Mouse (Mus musculus): Measurements from ENCODE around the gene Gm28374. TPM values are rescaled to one million over a fixed set of nuclear protein-coding genes. Genes with fewer than 3 reads are reported as not detected.

Gm28374 gene
- total RNA-seq, 2 experiments from 2014 or later, result not detected

DNA sequence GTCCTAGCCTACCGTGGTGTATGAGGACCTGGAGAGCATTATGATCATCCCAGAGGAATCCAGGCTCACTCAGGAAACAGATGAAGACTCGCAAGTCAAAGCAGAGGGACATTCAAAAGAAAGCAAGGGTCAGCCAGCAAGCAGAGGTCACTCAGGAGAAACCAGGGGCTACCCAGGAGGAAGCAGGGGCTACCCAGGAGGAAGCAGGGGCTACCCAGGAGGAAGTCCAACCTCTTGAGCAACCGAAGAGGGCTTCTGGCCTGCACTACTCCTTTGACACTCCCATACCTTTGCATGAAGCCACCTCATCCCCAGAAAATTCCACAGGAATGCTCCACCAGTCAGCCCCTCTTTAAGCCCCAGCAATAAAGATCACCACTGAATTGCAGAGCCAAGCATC, 15.8 kb upstream of the Gm28374 start:
- no peak for DNase-seq
- intact Hi-C loops (cut with DNase I; ENCODE audit: low total_unique reads), result no loop called here

DNA sequence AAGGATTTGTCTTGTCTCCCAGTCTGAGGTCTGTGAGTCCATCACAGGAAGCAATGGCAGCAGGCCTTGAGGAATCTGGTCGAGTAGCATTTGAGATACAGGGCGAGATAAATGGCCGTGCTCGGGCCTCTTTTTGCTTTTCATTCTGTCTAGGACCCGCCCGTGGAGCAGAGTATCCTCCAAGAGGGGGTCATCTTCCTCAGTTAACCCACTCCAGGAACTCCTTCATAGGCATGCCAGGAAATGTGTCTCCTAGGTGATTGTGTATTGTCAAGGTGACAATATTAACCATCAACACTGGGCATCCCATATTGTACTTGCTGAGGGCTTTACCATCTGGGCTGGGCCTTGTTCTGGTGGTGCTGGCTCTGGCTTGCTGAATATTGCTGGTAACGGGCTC, 12.1 kb upstream of the Gm28374 start, which contains the start of gene AC131692.1:
Gene AC131692.1, plus strand, starts transcription at position 301 of the 400 bp plus-strand sequence.
- intact Hi-C loops (cut with DNase I; ENCODE audit: low total_unique reads), result no loop called here
- no peak for DNase-seq

DNA sequence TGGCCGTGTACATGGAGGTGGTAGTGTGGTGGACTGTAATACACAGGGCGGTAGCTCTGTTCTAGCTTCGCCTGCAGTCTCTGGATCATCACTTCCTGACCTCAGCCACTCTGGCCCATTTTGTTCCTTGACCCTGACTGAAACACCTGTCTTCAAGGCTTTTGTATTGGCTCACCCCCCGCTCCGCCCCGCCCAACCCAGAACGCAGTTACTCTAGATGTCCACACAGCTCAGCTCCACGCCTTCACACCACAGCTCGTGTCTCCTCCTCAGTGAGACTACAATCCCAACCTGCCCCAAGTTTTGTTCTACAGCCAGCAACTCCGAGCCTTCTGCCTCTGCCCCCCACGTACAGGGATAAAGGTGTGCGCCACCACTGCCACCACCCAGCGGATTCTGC, 6.8 kb upstream of the Gm28374 start:
- intact Hi-C loops (cut with DNase I; ENCODE audit: low total_unique reads), result no loop called here
- DNase-seq, result no peak

DNA sequence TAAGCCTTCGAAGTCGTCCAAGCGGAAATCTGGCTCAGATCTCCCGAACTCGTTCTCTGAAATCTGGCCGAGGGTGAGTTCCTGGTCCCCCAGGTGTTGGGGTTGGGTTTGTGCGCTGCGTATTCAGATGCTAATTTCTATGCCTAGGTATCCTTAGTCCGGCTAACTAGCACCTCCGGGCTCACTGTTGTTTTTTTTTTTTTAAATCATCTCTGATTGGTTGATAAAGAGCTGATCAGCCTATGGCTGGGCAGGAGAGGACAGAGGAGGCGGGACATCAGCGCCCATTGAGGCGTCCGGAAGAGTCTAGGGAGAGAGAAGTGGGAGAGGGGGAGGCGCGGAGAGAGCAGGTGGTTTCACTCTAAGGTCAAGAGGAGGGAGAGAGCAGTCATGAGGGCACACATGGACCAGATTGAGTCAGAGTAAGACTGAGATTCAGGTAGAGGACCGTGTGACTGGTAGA, 3.4 kb upstream of the Gm28374 start:
- DNase-seq, result peak; percentile 29
- intact Hi-C loops (cut with DNase I; ENCODE audit: low total_unique reads), result no loop called here

DNA sequence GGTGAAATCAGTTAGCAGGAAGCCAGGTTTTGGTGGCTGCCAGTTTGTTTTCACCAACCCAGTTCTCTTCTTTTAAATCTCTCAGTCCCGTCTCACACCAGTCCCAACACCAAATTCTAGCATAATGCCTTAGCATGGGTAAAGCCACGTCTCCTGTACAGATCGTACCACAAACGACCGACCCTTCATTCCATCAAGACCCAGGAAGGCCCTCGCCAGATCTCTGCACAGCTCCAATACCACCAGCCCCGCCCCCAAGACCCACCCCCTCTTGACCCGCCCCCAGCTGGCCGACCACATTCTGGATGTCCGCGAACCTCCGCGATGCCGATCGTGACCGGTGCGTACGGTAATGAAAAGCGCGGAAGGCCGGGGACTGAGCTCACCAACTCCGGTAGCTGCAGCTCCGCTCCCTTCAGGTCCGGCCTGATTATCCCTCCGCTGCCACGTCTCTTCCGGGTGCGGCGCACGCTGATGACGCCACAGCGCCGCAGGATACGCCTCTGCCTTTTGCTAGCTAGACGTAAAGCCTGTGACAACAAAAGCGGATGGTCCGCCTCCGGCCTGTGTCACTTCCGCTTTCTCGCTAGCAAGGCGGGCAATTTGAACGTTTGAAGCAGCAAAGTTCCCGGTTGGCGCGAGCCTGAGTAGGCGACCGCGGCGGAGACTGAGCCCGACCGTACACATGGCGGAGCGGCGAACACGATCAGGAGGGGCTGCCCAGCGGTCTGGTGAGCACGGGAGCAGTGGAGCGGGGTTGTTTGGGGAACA, 2.6 kb upstream of the Gm28374 start, which contains the start of the genes Zfpl1 and Cdca5:
Gene Zfpl1, minus strand, starts transcription at position 479 of the 771 bp plus-strand sequence.
Gene Cdca5, plus strand, starts transcription at position 506 of the 771 bp plus-strand sequence.
- peak; percentile 93 for DNase-seq
- intact Hi-C loops (cut with DNase I; ENCODE audit: low total_unique reads), result no loop called here

DNA sequence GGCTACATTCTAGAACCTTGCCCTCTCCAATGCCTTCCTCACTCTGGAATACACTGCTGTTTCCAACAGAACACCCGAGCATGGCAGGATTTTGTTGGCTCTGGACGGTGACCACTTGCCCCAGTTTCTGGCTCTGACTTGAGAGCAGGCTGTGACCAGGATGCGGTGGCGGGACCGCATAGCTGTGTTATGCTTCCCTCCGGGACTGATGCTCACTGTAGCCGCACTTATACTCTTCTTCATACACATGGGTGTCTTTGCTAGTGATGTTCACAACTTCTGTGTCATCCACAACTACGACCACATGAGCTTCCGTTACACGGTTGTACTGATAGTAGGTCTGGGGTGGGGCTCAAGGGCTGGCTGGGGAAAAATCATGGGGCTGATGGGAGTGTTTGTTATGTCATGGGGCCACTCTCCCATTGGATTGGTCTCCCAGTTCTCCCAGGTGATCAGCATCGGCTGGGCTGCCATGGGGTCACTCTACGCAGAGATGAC, 2.0 kb downstream of the Gm28374 start, which contains the start of gene Tmem262:
Gene Tmem262, plus strand, starts transcription at position 51 of the 498 bp plus-strand sequence.
- no peak for DNase-seq
- intact Hi-C loops (cut with DNase I; ENCODE audit: low total_unique reads), result no loop called here

DNA sequence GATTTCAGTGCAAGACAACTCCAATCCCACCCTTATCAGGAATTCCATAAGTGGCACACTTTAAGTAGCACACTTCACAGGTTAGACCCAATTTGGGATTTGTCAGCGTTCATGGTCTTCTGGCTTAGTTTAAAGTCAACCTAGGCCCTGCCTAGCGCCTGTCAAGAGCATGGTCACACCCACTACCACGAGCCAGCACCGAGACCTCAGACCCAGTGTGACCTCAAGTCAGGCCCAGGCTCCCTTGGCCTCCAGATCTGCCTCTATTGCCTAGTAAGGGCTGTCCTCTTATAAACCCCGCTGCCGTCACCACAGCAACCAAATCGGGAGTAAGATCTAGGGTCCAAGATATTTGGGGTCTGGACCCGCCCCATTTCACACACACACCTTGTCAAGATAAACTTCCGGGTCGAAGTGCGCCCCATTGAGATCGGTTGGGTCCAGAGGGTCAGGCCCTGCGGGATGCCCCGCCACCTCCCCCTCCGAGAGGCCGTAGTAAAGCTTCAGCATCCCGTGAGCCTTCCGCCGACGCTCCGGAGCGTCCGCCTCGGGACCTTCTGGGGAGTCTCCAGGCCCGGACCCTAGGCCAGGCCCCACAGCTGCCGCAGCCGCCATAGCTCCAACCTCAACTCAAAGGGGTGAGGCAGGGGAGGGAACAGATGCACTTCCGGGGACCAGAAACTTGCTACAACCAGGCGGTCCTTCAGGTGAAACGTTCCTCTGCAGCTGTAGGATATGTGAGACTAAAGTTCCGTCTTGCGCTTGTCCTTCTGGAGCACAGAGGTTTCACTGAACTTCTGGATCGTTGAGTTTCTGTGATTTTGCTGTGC, 5.3 kb downstream of the Gm28374 start, which contains the start of gene Vps51:
Gene Vps51, minus strand, starts transcription at position 668 of the 830 bp plus-strand sequence.
- intact Hi-C loops (cut with DNase I; ENCODE audit: low total_unique reads), result no loop called here
- peak; percentile 79 for DNase-seq

DNA sequence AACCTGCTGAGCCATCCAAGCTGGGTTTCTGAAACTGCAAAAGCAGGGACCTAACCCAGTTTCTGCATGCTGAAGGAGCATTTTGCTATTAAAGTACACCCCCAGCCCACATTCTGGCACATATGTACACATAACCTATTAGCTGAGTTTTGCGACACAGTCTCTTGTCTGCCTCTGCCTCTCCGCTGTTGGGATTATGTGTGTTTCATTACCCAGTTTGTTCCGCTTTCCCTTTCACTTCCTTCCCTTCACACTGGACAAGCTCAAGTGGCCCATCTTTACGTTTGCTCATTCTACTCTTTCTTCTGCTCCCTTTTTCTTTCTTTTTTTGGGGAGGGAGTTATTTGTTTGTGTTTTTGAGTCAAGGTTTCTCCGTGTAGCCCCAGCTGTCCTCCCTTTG, 8.2 kb downstream of the Gm28374 start:
- intact Hi-C loops (cut with DNase I; ENCODE audit: low total_unique reads), result no loop called here
- no peak for DNase-seq

DNA sequence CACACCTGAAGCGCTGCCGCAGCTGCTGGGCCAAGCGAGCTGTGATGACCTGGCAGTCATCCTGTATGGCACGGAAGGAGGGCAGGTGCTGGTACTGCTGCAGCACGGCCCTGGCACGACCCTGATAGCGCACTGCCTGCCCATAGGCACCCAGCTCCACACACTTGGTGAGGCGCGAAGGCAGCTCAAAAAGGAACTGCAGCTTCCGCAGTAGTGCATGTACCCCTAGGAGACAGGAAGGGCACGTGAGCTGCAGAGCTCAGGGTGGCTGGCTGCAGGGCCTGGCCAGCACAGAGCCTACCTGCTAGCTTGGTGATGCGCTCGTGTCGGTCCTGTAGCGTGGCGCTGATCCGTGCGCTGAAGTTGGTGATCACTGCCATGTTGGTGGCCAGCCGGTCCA, 10.8 kb downstream of the Gm28374 start:
- intact Hi-C loops (cut with DNase I; ENCODE audit: low total_unique reads), result no loop called here
- no peak for DNase-seq

DNA sequence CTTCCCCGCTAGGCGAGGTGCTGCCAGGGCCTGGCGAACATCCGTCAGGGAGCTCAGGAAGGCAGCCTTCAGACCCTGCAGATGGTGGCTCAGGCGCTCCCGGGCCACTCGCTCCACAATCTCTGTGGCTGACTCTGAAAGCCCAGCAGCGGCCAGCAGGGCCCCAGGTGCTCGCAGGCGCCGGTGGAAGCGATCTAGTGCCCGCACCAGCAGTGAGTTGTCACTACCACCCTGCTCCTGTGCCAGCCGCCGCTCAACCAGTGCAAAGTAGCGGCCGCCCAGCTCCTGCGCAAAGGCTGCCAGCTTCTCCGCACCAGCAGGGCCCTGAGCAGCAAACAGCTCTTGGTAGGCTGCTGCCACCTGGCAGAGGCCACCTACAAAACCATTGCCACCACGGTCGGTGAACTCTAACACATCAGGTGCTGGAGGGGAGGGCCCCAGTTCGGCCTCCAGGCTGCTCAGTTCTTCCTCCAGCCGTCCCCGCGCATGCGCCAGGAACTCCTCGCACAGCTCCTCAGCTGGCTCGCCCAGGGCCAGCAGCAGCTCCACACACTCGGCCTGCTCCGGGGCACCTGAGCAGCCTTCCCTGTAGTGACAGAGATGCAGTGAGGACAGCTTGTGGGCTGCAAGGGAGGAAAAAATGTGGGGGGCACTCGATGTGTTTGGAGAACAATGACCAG, 11.3 kb downstream of the Gm28374 start:
- DNase-seq, result no peak
- intact Hi-C loops (cut with DNase I; ENCODE audit: low total_unique reads), result no loop called here

DNA sequence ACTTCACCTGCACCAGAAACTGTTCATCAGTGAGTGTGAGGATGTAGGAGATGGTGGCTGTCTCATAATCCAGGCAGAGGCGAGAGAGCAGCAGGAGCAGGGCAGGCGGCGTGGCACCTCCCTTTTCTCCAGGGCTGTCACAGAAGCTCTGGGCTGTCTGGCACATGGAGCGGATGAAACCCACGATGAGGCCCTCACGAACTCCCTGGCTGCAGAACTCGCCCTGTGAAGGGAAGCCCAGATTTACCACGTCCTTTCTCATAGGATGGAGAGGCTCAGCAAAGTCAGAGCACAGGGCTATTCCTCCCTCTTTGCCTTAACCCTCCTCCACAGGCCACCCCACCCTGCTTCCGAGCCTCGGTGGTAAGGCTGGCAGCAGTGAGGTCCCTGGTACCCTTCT, 12.2 kb downstream of the Gm28374 start:
- no peak for DNase-seq
- intact Hi-C loops (cut with DNase I; ENCODE audit: low total_unique reads), result no loop called here

DNA sequence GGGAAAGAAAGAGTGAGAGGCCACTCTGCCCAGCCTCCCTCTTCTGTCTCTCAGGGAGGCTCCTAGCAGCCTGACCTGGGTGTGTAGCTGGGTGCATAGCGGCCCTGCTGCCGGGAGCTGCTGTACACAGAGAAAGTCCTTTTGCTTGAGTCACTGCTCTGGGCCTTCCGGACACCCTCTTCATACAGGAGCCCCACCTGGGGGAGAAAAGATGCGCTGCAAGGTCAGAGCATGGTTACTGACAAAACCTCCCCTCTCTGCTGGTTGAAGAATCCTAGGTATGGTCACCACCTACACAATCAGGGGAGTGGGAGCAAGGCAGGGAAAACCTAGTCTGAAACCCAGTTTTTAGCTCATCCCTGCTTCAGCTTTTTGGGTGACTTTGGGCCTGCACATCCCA, 13.1 kb downstream of the Gm28374 start:
- intact Hi-C loops (cut with DNase I; ENCODE audit: low total_unique reads), result no loop called here
- DNase-seq, result no peak

DNA sequence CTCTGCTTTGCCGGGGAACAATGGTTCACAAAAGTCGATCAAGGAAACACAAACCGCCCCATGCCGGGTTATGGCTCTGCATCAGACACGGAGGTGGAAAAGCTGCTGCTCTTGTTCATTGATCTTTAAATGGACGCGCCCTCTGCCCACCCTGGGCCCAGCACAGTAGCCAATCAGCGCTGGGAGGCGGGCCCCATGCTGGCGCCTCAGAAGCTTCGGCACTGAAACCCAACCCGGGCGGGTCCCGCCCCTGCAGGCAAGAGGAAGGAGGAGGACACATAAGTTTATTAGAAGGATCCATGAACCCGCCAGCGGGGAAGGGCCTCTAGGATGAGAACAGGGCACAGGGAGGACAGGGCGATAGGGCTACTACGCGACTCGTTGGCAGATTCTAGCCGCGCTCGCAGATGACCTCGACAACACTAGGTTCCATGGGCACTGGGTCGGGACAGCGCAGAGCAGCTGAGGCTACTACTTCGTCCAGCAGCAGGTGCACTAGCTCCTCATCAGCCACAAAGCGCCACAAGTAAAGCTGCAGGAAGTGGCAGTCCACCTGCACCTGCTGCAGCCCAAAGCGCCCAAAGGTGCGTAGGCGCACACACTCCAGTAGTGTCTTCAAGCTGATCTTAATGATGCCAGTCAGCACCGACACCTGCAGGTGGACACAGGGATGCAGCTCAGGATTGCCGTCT, 14.2 kb downstream of the Gm28374 start, which contains the start of gene Tm7sf2:
Gene Tm7sf2, minus strand, starts transcription at position 650 of the 692 bp plus-strand sequence.
- DNase-seq, result peak; percentile 93
- intact Hi-C loops (cut with DNase I; ENCODE audit: low total_unique reads), result no loop called here

DNA sequence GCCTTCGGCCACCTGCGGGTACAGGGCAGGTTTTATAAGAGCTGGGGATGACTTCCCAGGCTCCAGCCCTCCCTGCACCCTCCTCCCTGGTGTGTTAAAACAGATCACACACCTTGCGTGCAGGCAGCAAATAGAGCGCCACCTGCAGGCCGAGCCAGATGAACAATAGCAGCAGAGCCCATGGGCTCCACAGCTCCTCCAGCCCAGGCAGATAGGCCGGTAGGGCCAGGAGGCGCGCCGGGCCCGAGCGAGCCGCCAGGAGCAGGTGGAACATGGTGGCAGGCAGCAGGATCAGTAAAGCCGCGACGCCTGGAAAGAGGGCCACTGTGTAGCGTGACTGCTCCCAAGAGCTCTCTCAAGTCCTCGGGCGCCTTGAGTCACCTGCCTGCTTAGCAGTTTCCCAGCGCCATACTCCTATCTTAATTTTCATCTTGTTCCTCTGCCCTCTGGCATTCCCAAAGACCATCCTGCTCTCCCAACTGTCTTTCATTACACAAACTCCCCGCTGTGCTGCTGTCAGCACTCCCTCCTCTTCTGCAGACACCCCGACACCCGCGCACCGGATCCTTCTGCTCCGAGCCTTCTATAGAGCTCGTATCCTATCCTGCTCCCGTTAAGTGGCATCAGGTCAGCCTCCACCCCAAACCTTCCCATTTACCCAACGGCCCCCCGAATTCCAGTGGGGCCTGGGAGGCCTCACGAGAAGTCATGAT, 14.9 kb downstream of the Gm28374 start:
- intact Hi-C loops (cut with DNase I; ENCODE audit: low total_unique reads), result no loop called here
- peak; percentile 75 for DNase-seq

DNA sequence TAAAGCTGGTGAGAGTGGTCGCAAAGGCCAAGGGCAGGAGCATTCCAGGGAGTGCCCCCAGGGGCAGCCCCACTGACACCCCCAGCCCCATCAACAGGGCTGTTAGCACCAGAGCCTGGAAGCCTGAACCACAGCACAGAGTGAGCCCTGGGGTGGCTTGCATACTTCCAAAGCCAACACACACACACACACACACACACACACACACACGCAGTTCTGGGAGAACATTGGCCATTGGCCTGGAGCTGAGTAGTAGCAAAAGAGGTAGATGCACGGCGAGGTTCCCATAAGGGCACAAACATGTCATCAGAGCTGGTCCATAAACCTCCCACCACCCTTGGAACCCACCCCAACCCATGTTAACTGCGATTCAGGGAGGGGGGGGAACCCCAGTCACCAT, 15.5 kb downstream of the Gm28374 start:
- intact Hi-C loops (cut with DNase I; ENCODE audit: low total_unique reads), result no loop called here
- DNase-seq, result no peak

DNA sequence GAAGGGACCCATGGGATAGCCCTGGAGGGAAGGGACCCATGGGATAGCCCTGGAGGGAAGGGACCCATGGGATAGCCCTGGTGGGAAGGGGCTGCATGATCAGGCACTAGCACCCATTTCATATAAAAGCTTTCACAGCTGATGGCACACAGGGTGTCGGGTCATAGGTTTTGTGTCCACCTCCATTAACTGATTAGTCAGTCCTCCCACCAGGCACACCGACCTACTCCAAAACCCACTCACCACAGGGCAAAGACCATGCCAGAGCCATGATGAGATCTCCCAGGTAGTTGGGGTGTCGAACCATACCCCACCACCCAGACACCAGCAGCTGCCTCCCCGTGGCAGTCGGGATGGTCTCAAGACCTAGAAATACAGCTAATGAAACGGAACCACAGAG, 19.0 kb downstream of the Gm28374 start:
- intact Hi-C loops (cut with DNase I; ENCODE audit: low total_unique reads), result no loop called here
- no peak for DNase-seq

DNA sequence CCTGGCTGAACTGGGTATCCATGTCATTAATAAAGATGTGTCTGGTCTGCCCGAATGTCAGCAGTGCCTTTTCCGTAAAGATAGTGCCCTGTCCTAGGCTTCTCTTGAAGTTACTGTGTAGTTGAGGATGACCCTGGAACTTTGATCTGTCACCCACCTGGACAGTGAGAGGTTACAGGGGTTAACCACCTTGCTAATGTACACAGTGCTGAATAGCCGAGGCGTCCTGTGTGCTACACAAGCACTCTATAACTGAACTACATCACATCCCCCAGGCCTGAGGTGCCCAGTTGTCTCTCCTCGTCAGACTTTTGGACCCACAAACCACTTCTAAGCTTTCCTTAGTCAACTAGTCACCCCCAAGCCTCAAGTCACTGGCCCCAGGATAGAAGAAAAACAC, 19.6 kb downstream of the Gm28374 start:
- intact Hi-C loops (cut with DNase I; ENCODE audit: low total_unique reads), result no loop called here
- DNase-seq, result no peak

DNA sequence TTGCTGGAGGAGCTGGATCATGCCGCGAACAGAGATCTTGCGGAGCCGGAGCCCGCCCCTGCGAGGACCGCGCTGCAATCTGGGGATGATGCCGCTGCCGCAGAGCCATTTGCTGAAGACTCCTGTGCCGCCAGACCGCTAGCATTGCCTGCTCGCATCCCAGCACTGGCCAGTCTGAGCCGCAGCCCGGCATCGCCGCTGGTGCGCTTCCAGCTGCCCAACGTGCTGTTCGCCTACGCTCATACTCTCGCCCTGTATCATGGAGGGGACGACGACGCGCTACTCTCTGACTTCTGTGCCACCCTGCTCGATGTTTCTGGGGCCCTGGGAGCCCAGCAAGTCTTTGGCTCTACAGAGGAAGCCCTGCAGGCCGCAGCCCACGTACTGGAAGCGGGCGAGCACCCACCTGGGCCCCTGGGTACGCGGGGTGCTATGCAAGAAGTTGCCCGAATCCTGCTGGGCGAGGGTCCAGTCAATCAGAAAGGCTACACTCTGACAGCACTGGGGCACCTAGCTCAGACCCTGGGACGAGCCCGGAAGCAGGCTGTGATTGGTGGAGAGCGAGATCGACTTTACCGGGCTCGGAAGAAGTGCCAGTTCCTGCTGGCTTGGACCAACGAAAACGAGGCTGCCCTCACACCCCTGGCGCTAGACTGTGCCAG, 20.3 kb downstream of the Gm28374 start:
- intact Hi-C loops (cut with DNase I; ENCODE audit: low total_unique reads), result no loop called here
- peak; percentile 42 for DNase-seq

Measured in gastrocnemius, postnatal 14 days (tissue).